Mouse (Mus musculus) adrenal gland, postnatal 25 days (tissue): Measurements from ENCODE around the gene Prr5l. TPM values are rescaled to one million over a fixed set of nuclear protein-coding genes. Genes with fewer than 3 reads are reported as not detected.

Source experiments
- total RNA-seq: library from RNA; stranded (reverse); gene quantifications from 2 replicates; pipeline ENCODE4 v1.2.3, GENCODE M21; 2021

The Prr5l gene
- total RNA-seq, 1 experiment from 2014 or later, result 5.9 TPM

Other genes starting within 250 kb of the Prr5l start
- not detected in 2 replicates for gene Rag1, start 233.5 kb downstream of the Prr5l start, total RNA-seq
- gene B230118H07Rik, start 233.5 kb downstream of the Prr5l start, total RNA-seq, result 28.3 and 30.4 TPM in 2 replicates
- 18.7 and 20.0 TPM in 2 replicates for gene Traf6, start 204.6 kb downstream of the Prr5l start, total RNA-seq
- gene Commd9, start 3.2 kb upstream of the Prr5l start, total RNA-seq, result 45.3 and 49.6 TPM in 2 replicates